Mouse (Mus musculus) neural tube, embryonic 12.5 days (tissue): ENCODE data around the gene St3gal3. TPM values are rescaled to one million over a fixed set of nuclear protein-coding genes. Genes with fewer than 3 reads are reported as not detected.

ENCODE experiments used
- ATAC-seq: fragments of 200-750 bp; cut with Nextera tagmentation; 2 replicates; pipeline ENCODE4 v1.8.0; 2017; ENCODE audit warnings: low read depth, mild to moderate bottlenecking, moderate TSS enrichment, moderate library complexity; ENCODE audit not compliant: low FRiP score
- H3K27ac ChIP-seq: fragments of 300-500 bp; sonication (generic); 2 replicates; pipeline ENCODE4 v1.5.1; 2016
- H3K27me3 ChIP-seq: fragments of 300-500 bp; sonication (generic); replicated peaks from 2 replicates; pipeline ENCODE4 v1.6.1; 2016; ENCODE audit warnings: mild to moderate bottlenecking
- H3K36me3 ChIP-seq: fragments of 300-500 bp; sonication (generic); 2 replicates; pipeline ENCODE4 v1.6.1; 2016; ENCODE audit warnings: mild to moderate bottlenecking
- H3K4me1 ChIP-seq: fragments of 300-500 bp; sonication (generic); 2 replicates; pipeline ENCODE4 v1.6.1; 2016
- H3K4me2 ChIP-seq: fragments of 300-500 bp; sonication (generic); replicated peaks from 2 replicates; pipeline ENCODE4 v1.6.1; 2016; ENCODE audit warnings: mild to moderate bottlenecking
- H3K4me3 ChIP-seq: fragments of 300-500 bp; sonication (generic); 2 replicates; pipeline ENCODE4 v1.5.1; 2016
- H3K9ac ChIP-seq: fragments of 300-500 bp; sonication (generic); 2 replicates; pipeline ENCODE4 v1.6.1; 2016; ENCODE audit warnings: mild to moderate bottlenecking
- H3K9me3 ChIP-seq: fragments of 300-500 bp; sonication (generic); 2 replicates; pipeline ENCODE4 v1.6.1; 2016; ENCODE audit warnings: mild to moderate bottlenecking
- WGBS: fragments of 180-500 bp; shearing (Covaris S2); methylation state at CpG from one replicate; pipeline ENCODE4 v1.1.7; 2016; 5-methylcytosine and 5-hydroxymethylcytosine counted together
- polyA plus RNA-seq: library from polyadenylated mRNA; unstranded; fragments of >200 nt; fragmentation: Nextera tagmentation; extraction: Ambion mirVana; gene quantifications from 2 replicates; pipeline ENCODE4 v1.2.1, GENCODE M21; 2016

The St3gal3 gene
- 9.4 and 12.3 TPM in 2 replicates for polyA plus RNA-seq

GRCm38 (mm10) chr4:118134485-118135365 is at the start of gene St3gal3:
Gene St3gal3 (minus strand): TSS chr4:118134914.
- H3K36me3 ChIP-seq: peaks cover 33% of the 10 kb centered on the region
- peak within 1 kb of the TSS; percentile 99 for H3K4me3 ChIP-seq
- H3K9ac ChIP-seq: peak within 1 kb of the TSS; percentile 89
- ATAC-seq: peak; percentile 99
- H3K4me1 ChIP-seq: peaks cover 12% of the 10 kb centered on the region
- H3K27me3 ChIP-seq: no peaks in the 10 kb centered on the region
- H3K4me2 ChIP-seq: peak within 1 kb of the TSS; percentile 79
- WGBS: under 1% methylated on average over 83 of the region's 84 CpGs
- no peaks in the 10 kb centered on the region for H3K9me3 ChIP-seq
- peak within 1 kb of the TSS; percentile 82 for H3K27ac ChIP-seq

- ATAC-seq: 0 out of 2 replicates have a peak, but pooled peaks have one; percentile 5
Measured at GRCm38 (mm10) chr4:118180301-118181080, 45.8 kb upstream of the St3gal3 start.

GRCm38 (mm10) chr4:118179467-118180300 is 45.0 kb upstream of the St3gal3 start, which contains the start of gene Kdm4a:
Gene Kdm4a (minus strand): TSS chr4:118180043.
- Histone ChIP-seq H3K9ac (peak within 1 kb of the TSS; percentile 73), H3K27ac (peak within 1 kb of the TSS; percentile 89), H3K27me3 (no peaks in the 10 kb centered on the region), H3K4me2 (peak within 1 kb of the TSS; percentile 74), H3K4me3 (peak within 1 kb of the TSS; percentile 78), H3K36me3 (peaks cover 27% of the 10 kb centered on the region), H3K9me3 (no peaks in the 10 kb centered on the region), H3K4me1 (peaks cover 11% of the 10 kb centered on the region)
- ATAC-seq: peak; percentile 100
- WGBS: under 1% methylated on average over 38 of the region's 38 CpGs

More at GRCm38 (mm10) chr4:118180301-118181080, 45.8 kb upstream of the St3gal3 start:
- H3K27ac ChIP-seq: peak overlapping the region; percentile 89
- peak overlapping the region; percentile 74 for H3K4me2 ChIP-seq
- no peaks in the 10 kb centered on the region for H3K9me3 ChIP-seq
- H3K4me3 ChIP-seq: peak overlapping the region; percentile 78
- peaks cover 18% of the 10 kb centered on the region for H3K36me3 ChIP-seq
- peaks cover 11% of the 10 kb centered on the region for H3K4me1 ChIP-seq
- H3K27me3 ChIP-seq: no peaks in the 10 kb centered on the region
- peak overlapping the region; percentile 49 for H3K9ac ChIP-seq
- WGBS: 12% methylated on average over 17 of the region's 17 CpGs

- Histone ChIP-seq H3K9ac (peak overlapping the region; percentile 73), H3K9me3 (no peaks in the 10 kb centered on the region), H3K4me3 (peak overlapping the region; percentile 78), H3K27ac (peak overlapping the region; percentile 89; the same call in 1 of the 2 replicates), H3K4me1 (peaks cover 11% of the 10 kb centered on the region), H3K36me3 (peaks cover 33% of the 10 kb centered on the region), H3K27me3 (no peaks in the 10 kb centered on the region), H3K4me2 (peak overlapping the region; percentile 74)
- ATAC-seq: no peak
- 2% methylated on average over 12 of the region's 12 CpGs for WGBS
Measured at GRCm38 (mm10) chr4:118178952-118179466, 44.3 kb upstream of the St3gal3 start.

- WGBS: 94% methylated on average over 12 of the region's 12 CpGs
- H3K36me3 ChIP-seq: peaks cover 96% of the 10 kb centered on the region
- H3K9me3 ChIP-seq: no peaks in the 10 kb centered on the region
- no peak overlapping the region for H3K27ac ChIP-seq
- H3K4me2 ChIP-seq: no peak overlapping the region
- ATAC-seq: no peak
- H3K9ac ChIP-seq: no peak overlapping the region
- no peaks in the 10 kb centered on the region for H3K27me3 ChIP-seq
- no peaks in the 10 kb centered on the region for H3K4me1 ChIP-seq
- no peak overlapping the region for H3K4me3 ChIP-seq
Measured at GRCm38 (mm10) chr4:118172461-118172860, 37.7 kb upstream of the St3gal3 start.

GRCm38 (mm10) chr4:118171006-118171405 is 36.3 kb upstream of the St3gal3 start:
- H3K27me3 ChIP-seq: no peaks in the 10 kb centered on the region
- WGBS: 88% methylated on average over 9 of the region's 9 CpGs
- H3K9me3 ChIP-seq: no peaks in the 10 kb centered on the region
- H3K4me1 ChIP-seq: no peaks in the 10 kb centered on the region
- H3K9ac ChIP-seq: no peak overlapping the region
- no peak for ATAC-seq
- peaks cover 97% of the 10 kb centered on the region for H3K36me3 ChIP-seq
- H3K4me2 ChIP-seq: no peak overlapping the region
- no peak overlapping the region for H3K27ac ChIP-seq
- H3K4me3 ChIP-seq: no peak overlapping the region

GRCm38 (mm10) chr4:118162123-118162522 is 27.4 kb upstream of the St3gal3 start:
- Histone ChIP-seq H3K36me3 (peaks cover 96% of the 10 kb centered on the region), H3K4me1 (no peaks in the 10 kb centered on the region), H3K9me3 (no peaks in the 10 kb centered on the region), H3K27ac (no peak overlapping the region), H3K4me2 (no peak overlapping the region), H3K9ac (no peak overlapping the region), H3K27me3 (no peaks in the 10 kb centered on the region), H3K4me3 (no peak overlapping the region)
- 94% methylated on average over 12 of the region's 12 CpGs for WGBS
- ATAC-seq: no peak

GRCm38 (mm10) chr4:118157666-118158065 is 23.0 kb upstream of the St3gal3 start:
- Histone ChIP-seq H3K27me3 (no peaks in the 10 kb centered on the region), H3K9me3 (no peaks in the 10 kb centered on the region), H3K36me3 (peaks cover 96% of the 10 kb centered on the region), H3K4me3 (no peak overlapping the region), H3K4me1 (no peaks in the 10 kb centered on the region), H3K4me2 (no peak overlapping the region), H3K27ac (no peak overlapping the region), H3K9ac (no peak overlapping the region)
- 100% methylated on average over 3 of the region's 3 CpGs for WGBS
- no peak for ATAC-seq

GRCm38 (mm10) chr4:118156559-118156958 is 21.8 kb upstream of the St3gal3 start:
- WGBS: 88% methylated on average over 15 of the region's 15 CpGs
- H3K36me3 ChIP-seq: peaks cover 96% of the 10 kb centered on the region

GRCm38 (mm10) chr4:118154889-118155288 is 20.2 kb upstream of the St3gal3 start:
- Histone ChIP-seq H3K4me3 (no peak overlapping the region), H3K9me3 (no peaks in the 10 kb centered on the region), H3K4me1 (no peaks in the 10 kb centered on the region), H3K27ac (no peak overlapping the region), H3K9ac (no peak overlapping the region), H3K4me2 (no peak overlapping the region), H3K27me3 (no peaks in the 10 kb centered on the region), H3K36me3 (peaks cover 95% of the 10 kb centered on the region)
- WGBS: 89% methylated on average over 5 of the region's 5 CpGs
- ATAC-seq: no peak

More at GRCm38 (mm10) chr4:118156559-118156958, 21.8 kb upstream of the St3gal3 start:
- Histone ChIP-seq H3K4me3 (no peak overlapping the region), H3K27ac (no peak overlapping the region), H3K4me2 (no peak overlapping the region), H3K27me3 (no peaks in the 10 kb centered on the region), H3K4me1 (no peaks in the 10 kb centered on the region), H3K9ac (no peak overlapping the region), H3K9me3 (no peaks in the 10 kb centered on the region)
- ATAC-seq: no peak

GRCm38 (mm10) chr4:118152020-118152785 is 17.5 kb upstream of the St3gal3 start:
- Histone ChIP-seq H3K9ac (no peak overlapping the region), H3K4me2 (no peak overlapping the region), H3K4me1 (no peaks in the 10 kb centered on the region), H3K27ac (no peak overlapping the region), H3K4me3 (no peak overlapping the region), H3K36me3 (peaks cover 97% of the 10 kb centered on the region), H3K9me3 (no peaks in the 10 kb centered on the region), H3K27me3 (no peaks in the 10 kb centered on the region)
- WGBS: 96% methylated on average over 17 of the region's 17 CpGs
- ATAC-seq: no peak
